In genomic region chr11:119653336-119653735, GRCm38 (mm10) we compare ENCODE assay signal across 24 mouse cellular contexts. TPM values are rescaled to one million over a fixed set of nuclear protein-coding genes. Genes with fewer than 3 reads are reported as not detected.
DNase-seq lines count a peak whose midpoint lies in the region; ATAC-seq and TF ChIP-seq lines count a peak whose summit lies in the region.
"Had no signal": no experiment of that assay in that cellular context is flagged by ENCODE, and none has a peak within 500 bp of the region (broad histone marks: within the 10 kb centered on the region; RNA-seq: fewer than 3 reads in every experiment).

No protein-coding gene starts in this region.

- peak overlapping the region in 1 of 2 experiments; percentile 38; a peak in 1 of 4 replicates for H3K4me3 ChIP-seq in ES-E14 (ENCODE audit: insufficient read depth in 1 of 2, low read depth in 1 of 2, low read length in 2 of 2, poor library complexity in 1 of 2, severe bottlenecking in 1 of 2)
- no peak overlapping the region for H3K4me3 ChIP-seq in midbrain, embryonic 14.5 days (replicated peaks; ENCODE audit: low read depth, low read length)
- no peak overlapping the region for H3K4me3 ChIP-seq in intestine, embryonic 16.5 days (ENCODE audit: low read length)
- H3K4me3 ChIP-seq: embryonic facial prominence, embryonic 15.5 days; erythroblast, embryonic 14.5 days; forebrain, embryonic 10.5 days; gastrocnemius, adult 2 months; heart, embryonic 13.5 days; hindbrain, embryonic 12.5 days had no signal

- no peak for ATAC-seq in midbrain, embryonic 14.5 days (ENCODE audit: low FRiP score, low TSS enrichment)
- no peak for ATAC-seq in intestine, embryonic 16.5 days
- ATAC-seq: forebrain, embryonic 14.5 days; hindbrain, embryonic 16.5 days; inflammation-experienced regulatory T-cells, adult 6 months had no signal

- intact Hi-C loops in heart, postnatal 36 days (cut with DNase I): no loop called here

- H3K9me3 ChIP-seq in ES-E14 (ENCODE audit: control insufficient read depth, insufficient read depth, low read depth, low read length): no peaks in the 10 kb centered on the region
- H3K9me3 ChIP-seq in midbrain, embryonic 14.5 days (ENCODE audit: control insufficient read depth, low read length): no peaks in the 10 kb centered on the region
- no peaks in the 10 kb centered on the region for H3K9me3 ChIP-seq in intestine, embryonic 16.5 days (ENCODE audit: control insufficient read depth, low read length)
- H3K9me3 ChIP-seq: embryonic facial prominence, embryonic 15.5 days; forebrain, embryonic 10.5 days; heart, embryonic 13.5 days; hindbrain, embryonic 12.5 days had no signal

- DNase-seq in adrenal gland, adult 2 months: peak; percentile 71
- no peak for DNase-seq in adrenal gland, adult 18-20 months (ENCODE audit: low spot score in 2 of 2)
- DNase-seq in 3134 (ENCODE audit: extremely low read depth, insufficient read length, low spot score) (peak; percentile 84), ES-E14 (ENCODE audit: low read depth, low spot score) (no peak)
- DNase-seq in adrenal gland, postnatal 14 days: peak; percentile 79
- no peak for DNase-seq in heart, postnatal 36 days
- DNase-seq in midbrain, embryonic 14.5 days: no peak
- DNase-seq: cerebellum, adult 18-20 months; cerebellum, postnatal 14 days; embryo, embryonic 11 days; gastrocnemius, adult 2 months; heart, adult 11 months; heart, postnatal 4 days; kidney, adult 11 months had no signal

- H3K4me1 ChIP-seq in ES-E14 (ENCODE audit: control insufficient read depth in 2 of 2, insufficient read depth in 2 of 2, low read length in 2 of 2, poor library complexity in 1 of 2): peaks cover 12 to 25% of the 10 kb centered on the region in 2 experiments
- peaks cover 15% of the 10 kb centered on the region; the same call in 1 of the 2 replicates for H3K4me1 ChIP-seq in midbrain, embryonic 14.5 days (ENCODE audit: control insufficient read depth, insufficient read depth, low read length)
- peaks cover 3% of the 10 kb centered on the region; the same call in 1 of the 2 replicates for H3K4me1 ChIP-seq in intestine, embryonic 16.5 days (ENCODE audit: control insufficient read depth, insufficient read depth, low read length)

- H3K4me2 ChIP-seq in midbrain, embryonic 14.5 days (ENCODE audit: low read length): no peak overlapping the region
- no peak overlapping the region for H3K4me2 ChIP-seq in intestine, embryonic 16.5 days (ENCODE audit: low read depth, low read length)
- H3K4me2 ChIP-seq: embryonic facial prominence, embryonic 15.5 days; heart, embryonic 13.5 days; hindbrain, embryonic 12.5 days had no signal

- H3K27ac ChIP-seq in ES-E14 (ENCODE audit: insufficient read depth, low read depth, low read length, poor library complexity, severe bottlenecking): no peak overlapping the region
- no peak overlapping the region for H3K27ac ChIP-seq in midbrain, embryonic 14.5 days (replicated peaks; ENCODE audit: low read depth, low read length)
- no peak overlapping the region for H3K27ac ChIP-seq in intestine, embryonic 16.5 days (ENCODE audit: low read length)
- H3K27ac ChIP-seq: embryonic facial prominence, embryonic 15.5 days; forebrain, embryonic 10.5 days; gastrocnemius, adult 2 months; heart, embryonic 13.5 days; hindbrain, embryonic 12.5 days had no signal

- 0 out of 2 replicates have a peak overlapping the region, but pooled peaks have one; percentile 21 for H3K9ac ChIP-seq in ES-E14 (ENCODE audit: insufficient read depth, low read depth, low read length, poor library complexity, severe bottlenecking)
- H3K9ac ChIP-seq in midbrain, embryonic 14.5 days (replicated peaks; ENCODE audit: low read length): no peak overlapping the region
- no peak overlapping the region for H3K9ac ChIP-seq in intestine, embryonic 16.5 days (ENCODE audit: low read depth, low read length)
- H3K9ac ChIP-seq: embryonic facial prominence, embryonic 15.5 days; heart, embryonic 13.5 days; hindbrain, embryonic 12.5 days had no signal

- H3K36me3 ChIP-seq in ES-E14 (ENCODE audit: control insufficient read depth, insufficient read depth, low read length, poor library complexity, severe bottlenecking): no peaks in the 10 kb centered on the region
- H3K36me3 ChIP-seq in midbrain, embryonic 14.5 days (ENCODE audit: control insufficient read depth, insufficient read depth, low read length): no peaks in the 10 kb centered on the region
- no peaks in the 10 kb centered on the region for H3K36me3 ChIP-seq in intestine, embryonic 16.5 days (ENCODE audit: control insufficient read depth, insufficient read depth, low read length)
- H3K36me3 ChIP-seq: hindbrain, embryonic 12.5 days had no signal

- no peaks in the 10 kb centered on the region for H3K27me3 ChIP-seq in midbrain, embryonic 14.5 days (ENCODE audit: control insufficient read depth, insufficient read depth, low read length)
- H3K27me3 ChIP-seq in intestine, embryonic 16.5 days (replicated peaks; ENCODE audit: control insufficient read depth, insufficient read depth, low read length): no peaks in the 10 kb centered on the region
- H3K27me3 ChIP-seq: CH12.LX; embryonic facial prominence, embryonic 15.5 days; heart, embryonic 13.5 days; hindbrain, embryonic 12.5 days had no signal

- WGBS in midbrain, embryonic 14.5 days: 89% methylated on average over 9 of the region's 9 CpGs
- 88% methylated on average over 9 of the region's 9 CpGs for WGBS in intestine, embryonic 16.5 days

- in situ Hi-C loops in ES-E14 (cut with MboI; ENCODE audit: low sequenced_read_pairs in 2 of 2, unreplicated experiment in 2 of 2): no loop called here

TF ChIP-seq in ES-E14, 5 proteins besides CTCF, POLR2A, EP300 and RAD21:
- TF ChIP-seq MAFK (IDR thresholded peaks at IDR 0.05; ENCODE audit: insufficient read depth, low read depth, low read length): no peak
- TF ChIP-seq ZNF384 (IDR thresholded peaks at IDR 0.05; ENCODE audit: low read depth, low read length): no peak
- no peak for TF ChIP-seq HCFC1 (IDR thresholded peaks at IDR 0.05; ENCODE audit: borderline replicate concordance, insufficient read depth, low read length)
- no peak for TF ChIP-seq CHD2 (IDR thresholded peaks at IDR 0.05; ENCODE audit: low read depth, low read length)
- TF ChIP-seq ZC3H11A (IDR thresholded peaks at IDR 0.05; ENCODE audit: borderline replicate concordance, low read depth, low read length): no peak

RNA-seq across cellular contexts. Expression of gene Rptor, which starts 50.6 kb away (rescaled TPM):
- total RNA-seq in adrenal gland, adult 2 months (2021): 10 to 100 TPM; 43.7 to 47.7 TPM
- polyA plus RNA-seq in adrenal gland, adult 2 months (2012; rRNA removed): 37.7 and 45.2 TPM in 2 replicates
- 10 to 100 TPM; 44.4 to 50.2 TPM for total RNA-seq in adrenal gland, adult 18-20 months (2021)
- total RNA-seq in ES-E14 (2012; rRNA removed): 59.7 and 61.6 TPM in 2 replicates
- total RNA-seq in adrenal gland, postnatal 14 days (2021): 45.5 and 47.9 TPM in 2 replicates
- 10 to 100 TPM; 34.8 to 36.0 TPM for total RNA-seq in heart, postnatal 36 days (2021)
- polyA plus RNA-seq in midbrain, embryonic 14.5 days (2014; fragmentation: Nextera tagmentation; extraction: Ambion mirVana): 10.8 and 12.4 TPM in 2 replicates
- polyA plus RNA-seq in intestine, embryonic 16.5 days (2015; fragmentation: Nextera tagmentation; extraction: Ambion mirVana): 5.2 and 5.9 TPM in 2 replicates

Comparison
In these comparisons a context has a peak if more than half of its experiments do, and no peak if none do; other contexts are left out.
1. DNase-seq: peak in adrenal gland, adult 2 months (single experiment), 3134 (single experiment) and adrenal gland, postnatal 14 days (single experiment); none in adrenal gland, adult 18-20 months (0 of 2), ES-E14 (single experiment), heart, postnatal 36 days (0 of 2) and midbrain, embryonic 14.5 days (single experiment).